Mouse (Mus musculus): ENCODE results near the gene Fgfr2. TPM values are rescaled to one million over a fixed set of nuclear protein-coding genes. Genes with fewer than 3 reads are reported as not detected.

The Fgfr2 gene
- total and polyA plus RNA-seq, 2 experiments from 2014 or later: 17.1 to 47.6 TPM

GRCm38 (mm10) chr7:132368859-132369258 lies 754.3 kb downstream of the Fgfr2 start:
- H3K27ac ChIP-seq (ENCODE audit: low read depth, low read length): no peak overlapping the region
- TF ChIP-seq CTCF (IDR thresholded peaks at IDR 0.05; ENCODE audit: low read depth): no peak
- no peak overlapping the region for H3K4me3 ChIP-seq (ENCODE audit: low read depth, low read length)
- no peak for DNase-seq
- no peaks in the 10 kb centered on the region for H3K9me3 ChIP-seq (ENCODE audit: low read length)
- peaks cover 7% of the 10 kb centered on the region; the same call in 1 of the 2 replicates for H3K4me1 ChIP-seq (ENCODE audit: insufficient read depth)
- no peak overlapping the region for H3K4me2 ChIP-seq (ENCODE audit: low read depth)
- 58% methylated on average over 6 of the region's 6 CpGs for WGBS
- H3K9ac ChIP-seq: no peak overlapping the region
- ATAC-seq: no peak
- no peaks in the 10 kb centered on the region for H3K36me3 ChIP-seq (ENCODE audit: insufficient read depth)
- no peaks in the 10 kb centered on the region for H3K27me3 ChIP-seq (ENCODE audit: insufficient read depth, low read length)

GRCm38 (mm10) chr7:132367344-132367743 lies 755.8 kb downstream of the Fgfr2 start:
- no peak for TF ChIP-seq CTCF (IDR thresholded peaks at IDR 0.05; ENCODE audit: low read depth)
- Histone ChIP-seq H3K4me3 (ENCODE audit: low read depth, low read length) (no peak overlapping the region), H3K9ac (no peak overlapping the region), H3K9me3 (ENCODE audit: low read length) (no peaks in the 10 kb centered on the region), H3K4me2 (ENCODE audit: low read depth) (no peak overlapping the region), H3K4me1 (ENCODE audit: insufficient read depth) (peaks cover 6% of the 10 kb centered on the region; the same call in 1 of the 2 replicates), H3K36me3 (ENCODE audit: insufficient read depth) (no peaks in the 10 kb centered on the region), H3K27me3 (ENCODE audit: insufficient read depth, low read length) (no peaks in the 10 kb centered on the region), H3K27ac (ENCODE audit: low read depth, low read length) (no peak overlapping the region)
- WGBS: 85% methylated on average over 3 of the region's 3 CpGs
- DNase-seq: no peak
- no peak for ATAC-seq

- no peaks in the 10 kb centered on the region for H3K36me3 ChIP-seq (ENCODE audit: insufficient read depth)
- no peak overlapping the region for H3K9ac ChIP-seq
- no peaks in the 10 kb centered on the region for H3K9me3 ChIP-seq (ENCODE audit: low read length)
- H3K4me1 ChIP-seq (ENCODE audit: insufficient read depth): peaks cover 6% of the 10 kb centered on the region; the same call in 1 of the 2 replicates
- ATAC-seq (no peak), DNase-seq (no peak)
- no peak overlapping the region for H3K4me3 ChIP-seq (ENCODE audit: low read depth, low read length)
- TF ChIP-seq CTCF (IDR thresholded peaks at IDR 0.05; ENCODE audit: low read depth): no peak
- H3K4me2 ChIP-seq (ENCODE audit: low read depth): no peak overlapping the region
- no peaks in the 10 kb centered on the region for H3K27me3 ChIP-seq (ENCODE audit: insufficient read depth, low read length)
- WGBS: 71% methylated on average over 5 of the region's 5 CpGs
- H3K27ac ChIP-seq (ENCODE audit: low read depth, low read length): no peak overlapping the region
These were observed 757.3 kb downstream of the Fgfr2 start for GRCm38 (mm10) chr7:132365703-132366384.

- H3K4me1 ChIP-seq (ENCODE audit: insufficient read depth): peaks cover 6% of the 10 kb centered on the region; the same call in 1 of the 2 replicates
- H3K4me2 ChIP-seq (ENCODE audit: low read depth): no peak overlapping the region
- DNase-seq (no peak), ATAC-seq (no peak)
- no peak for TF ChIP-seq CTCF (IDR thresholded peaks at IDR 0.05; ENCODE audit: low read depth)
- no peak overlapping the region for H3K9ac ChIP-seq
- H3K4me3 ChIP-seq (ENCODE audit: low read depth, low read length): no peak overlapping the region
- no peaks in the 10 kb centered on the region for H3K9me3 ChIP-seq (ENCODE audit: low read length)
- H3K27ac ChIP-seq (ENCODE audit: low read depth, low read length): no peak overlapping the region
- WGBS: 79% methylated on average over 5 of the region's 5 CpGs
- H3K27me3 ChIP-seq (ENCODE audit: insufficient read depth, low read length): no peaks in the 10 kb centered on the region
- no peaks in the 10 kb centered on the region for H3K36me3 ChIP-seq (ENCODE audit: insufficient read depth)
These were observed 758.0 kb downstream of the Fgfr2 start for GRCm38 (mm10) chr7:132365111-132365510.

- no peak for TF ChIP-seq CTCF (IDR thresholded peaks at IDR 0.05; ENCODE audit: low read depth)
These were observed 758.6 kb downstream of the Fgfr2 start for GRCm38 (mm10) chr7:132364506-132364905.

GRCm38 (mm10) chr7:132360336-132360735 lies 762.8 kb downstream of the Fgfr2 start:
- Histone ChIP-seq H3K27me3 (ENCODE audit: insufficient read depth, low read length) (no peaks in the 10 kb centered on the region), H3K9ac (no peak overlapping the region), H3K9me3 (ENCODE audit: low read length) (no peaks in the 10 kb centered on the region), H3K27ac (ENCODE audit: low read depth, low read length) (no peak overlapping the region), H3K4me1 (ENCODE audit: insufficient read depth) (0 out of 2 replicates have a peak, but pooled peaks cover 3% of the 10 kb centered on the region), H3K4me2 (ENCODE audit: low read depth) (no peak overlapping the region), H3K4me3 (ENCODE audit: low read depth, low read length) (no peak overlapping the region), H3K36me3 (ENCODE audit: insufficient read depth) (no peaks in the 10 kb centered on the region)
- ATAC-seq (no peak), DNase-seq (no peak)
- 81% methylated on average over 4 of the region's 4 CpGs for WGBS
- TF ChIP-seq CTCF (IDR thresholded peaks at IDR 0.05; ENCODE audit: low read depth): no peak

More at GRCm38 (mm10) chr7:132364506-132364905, 758.6 kb downstream of the Fgfr2 start:
- no peak overlapping the region for H3K4me3 ChIP-seq (ENCODE audit: low read depth, low read length)
- peaks cover 6% of the 10 kb centered on the region; the same call in 1 of the 2 replicates for H3K4me1 ChIP-seq (ENCODE audit: insufficient read depth)
- no peak overlapping the region for H3K4me2 ChIP-seq (ENCODE audit: low read depth)
- DNase-seq (no peak), ATAC-seq (no peak)
- H3K36me3 ChIP-seq (ENCODE audit: insufficient read depth): no peaks in the 10 kb centered on the region
- 87% methylated on average over 5 of the region's 5 CpGs for WGBS
- no peaks in the 10 kb centered on the region for H3K27me3 ChIP-seq (ENCODE audit: insufficient read depth, low read length)
- H3K9ac ChIP-seq: no peak overlapping the region
- H3K27ac ChIP-seq (ENCODE audit: low read depth, low read length): no peak overlapping the region
- no peaks in the 10 kb centered on the region for H3K9me3 ChIP-seq (ENCODE audit: low read length)

GRCm38 (mm10) chr7:132358709-132359108 lies 764.4 kb downstream of the Fgfr2 start:
- no peak for DNase-seq
- no peak for TF ChIP-seq CTCF (IDR thresholded peaks at IDR 0.05; ENCODE audit: low read depth)
- no peak overlapping the region for H3K4me2 ChIP-seq (ENCODE audit: low read depth)
- no peak for ATAC-seq
- 0 out of 2 replicates have a peak, but pooled peaks cover 3% of the 10 kb centered on the region for H3K4me1 ChIP-seq (ENCODE audit: insufficient read depth)
- WGBS: 57% methylated on average over 4 of the region's 4 CpGs
- no peak overlapping the region for H3K9ac ChIP-seq
- no peaks in the 10 kb centered on the region for H3K9me3 ChIP-seq (ENCODE audit: low read length)
- H3K27ac ChIP-seq (ENCODE audit: low read depth, low read length): no peak overlapping the region
- H3K27me3 ChIP-seq (ENCODE audit: insufficient read depth, low read length): no peaks in the 10 kb centered on the region
- no peak overlapping the region for H3K4me3 ChIP-seq (ENCODE audit: low read depth, low read length)
- no peaks in the 10 kb centered on the region for H3K36me3 ChIP-seq (ENCODE audit: insufficient read depth)

Measured in forebrain, postnatal 0 days (tissue).